Mouse (Mus musculus): ENCODE data around the gene Trappc1. TPM values are rescaled to one million over a fixed set of nuclear protein-coding genes. Genes with fewer than 3 reads are reported as not detected.

The Trappc1 gene
- total and polyA plus RNA-seq, 3 experiments = 85.4 to 124 (median 102) TPM

GRCm38 (mm10) chr11:69333922-69334321, 10.1 kb downstream of the Trappc1 start:
- H3K9ac ChIP-seq (ENCODE audit: insufficient read depth, low read depth) = no peak overlapping the region
- peaks cover 5% of the 10 kb centered on the region for H3K9me3 ChIP-seq (replicated peaks; ENCODE audit: low read length)
- no peaks in the 10 kb centered on the region for H3K36me3 ChIP-seq (replicated peaks in 1 of 2; ENCODE audit: control insufficient read depth in 1 of 2, insufficient read depth in 1 of 2, low read length in 1 of 2)
- H3K4me2 ChIP-seq (ENCODE audit: insufficient read depth, low read depth, poor library complexity, severe bottlenecking) = no peak overlapping the region
- peaks cover 5 to 14% of the 10 kb centered on the region in 2 experiments; a peak in 3 of 4 replicates for H3K4me1 ChIP-seq (ENCODE audit: control insufficient read depth in 1 of 2, insufficient read depth in 2 of 2)
- no peaks in the 10 kb centered on the region for H3K79me2 ChIP-seq (replicated peaks; ENCODE audit: control insufficient read depth, extremely low read depth, insufficient read depth, poor library complexity, severe bottlenecking)
- no peak overlapping the region for H3K4me3 ChIP-seq (replicated peaks in 1 of 3; ENCODE audit: low read depth in 2 of 3, low read length in 2 of 3, poor library complexity in 1 of 3)
- no peak overlapping the region for H3K27ac ChIP-seq (ENCODE audit: insufficient read depth, low read depth)
- no peak for DNase-seq (ENCODE audit: extremely low read depth)
- TF ChIP-seq GABPA (IDR thresholded peaks at IDR 0.05; ENCODE audit: insufficient replicate concordance, low read depth, low read length) (no peak), SMC3 (IDR thresholded peaks at IDR 0.05; ENCODE audit: low read depth, low read length) (peak; percentile 33; the same call in 1 of the 2 replicates), ZNF384 (IDR thresholded peaks at IDR 0.05; ENCODE audit: low read depth, low read length) (no peak), CTCF (conservative IDR thresholded peaks at IDR 0.05 in 1 of 2, IDR thresholded peaks at IDR 0.05 in 1 of 2; ENCODE audit: low read depth in 2 of 2, low read length in 2 of 2) (peak in 1 of 2 experiments; percentile 68; a peak in 2 of 4 replicates), BHLHE40 (IDR thresholded peaks at IDR 0.05; ENCODE audit: low read depth, low read length) (no peak), RAD21 (IDR thresholded peaks at IDR 0.05; ENCODE audit: low read depth, low read length) (peak; percentile 21), MYC (IDR thresholded peaks at IDR 0.05; ENCODE audit: low read depth, low read length) (peak; percentile 69; the same call in 1 of the 2 replicates)
- peaks cover 13% of the 10 kb centered on the region for H3K27me3 ChIP-seq (replicated peaks)
- in situ Hi-C loops (cut with MboI; ENCODE audit: low pct_ligation_motif_present, low pct_unique_long_range_greater_than_20kb, low sequenced_read_pairs) = loop anchor here (5.0 kb wide), 2 partner anchors 33 to 62 kb away; partner anchors contain the start of gene Chd3
- dilution Hi-C loops (cut with MboI; ENCODE audit: extremely low pct_ligation_motif_present, extremely low pct_unique_long_range_greater_than_20kb, low sequenced_read_pairs) = no loop called here

- no peak overlapping the region for H3K4me2 ChIP-seq (ENCODE audit: insufficient read depth, low read depth, poor library complexity, severe bottlenecking)
- TF ChIP-seq HCFC1 (IDR thresholded peaks at IDR 0.05; ENCODE audit: low read depth, low read length) = no peak
- TF ChIP-seq POLR2A (IDR thresholded peaks at IDR 0.05; ENCODE audit: low read depth, low read length) = no peak
- TF ChIP-seq E2F4 (IDR thresholded peaks at IDR 0.05; ENCODE audit: insufficient replicate concordance, low read depth, low read length) = no peak
- no peak for TF ChIP-seq BHLHE40 (IDR thresholded peaks at IDR 0.05; ENCODE audit: low read depth, low read length)
- no peak for TF ChIP-seq RAD21 (IDR thresholded peaks at IDR 0.05; ENCODE audit: low read depth, low read length)
- no peak for TF ChIP-seq UBTF (IDR thresholded peaks at IDR 0.05; ENCODE audit: low read depth, low read length)
- TF ChIP-seq MEF2A (IDR thresholded peaks at IDR 0.05; ENCODE audit: borderline replicate concordance, low read depth, low read length) = no peak
- TF ChIP-seq CTCF (conservative IDR thresholded peaks at IDR 0.05 in 1 of 2, IDR thresholded peaks at IDR 0.05 in 1 of 2; ENCODE audit: low read depth in 2 of 2, low read length in 2 of 2) = no peak
- TF ChIP-seq ZKSCAN1 (IDR thresholded peaks at IDR 0.05; ENCODE audit: borderline replicate concordance, low read depth, low read length) = no peak
- no peak for TF ChIP-seq PAX5 (IDR thresholded peaks at IDR 0.05; ENCODE audit: low read length)
- TF ChIP-seq MAX (IDR thresholded peaks at IDR 0.05; ENCODE audit: low read length) = no peak
- no peak for TF ChIP-seq EP300 (IDR thresholded peaks at IDR 0.05; ENCODE audit: low read length)
- no peak for TF ChIP-seq POLR2AphosphoS2 (IDR thresholded peaks at IDR 0.05; ENCODE audit: low read depth, low read length)
- TF ChIP-seq ETS1 (conservative IDR thresholded peaks at IDR 0.05; ENCODE audit: low read depth, low read length) = no peak
- TF ChIP-seq GABPA (IDR thresholded peaks at IDR 0.05; ENCODE audit: insufficient replicate concordance, low read depth, low read length) = no peak
- no peak for TF ChIP-seq SIN3A (IDR thresholded peaks at IDR 0.05; ENCODE audit: low read length)
- no peak for TF ChIP-seq CHD2 (IDR thresholded peaks at IDR 0.05; ENCODE audit: low read length)
- no peak for TF ChIP-seq ZNF384 (IDR thresholded peaks at IDR 0.05; ENCODE audit: low read depth, low read length)
- no peak for TF ChIP-seq NRF1 (IDR thresholded peaks at IDR 0.05; ENCODE audit: low read depth, low read length)
- no peak for TF ChIP-seq TCF12 (IDR thresholded peaks at IDR 0.05; ENCODE audit: low read depth, low read length)
- peaks cover 5% of the 10 kb centered on the region for H3K27me3 ChIP-seq (replicated peaks)
- peaks cover 5% of the 10 kb centered on the region for H3K9me3 ChIP-seq (replicated peaks; ENCODE audit: low read length)
- no peak overlapping the region for H3K9ac ChIP-seq (ENCODE audit: insufficient read depth, low read depth)
- H3K79me2 ChIP-seq (replicated peaks; ENCODE audit: control insufficient read depth, extremely low read depth, insufficient read depth, poor library complexity, severe bottlenecking) = no peaks in the 10 kb centered on the region
- H3K4me3 ChIP-seq (replicated peaks in 1 of 3; ENCODE audit: low read depth in 2 of 3, low read length in 2 of 3, poor library complexity in 1 of 3) = no peak overlapping the region
- in situ Hi-C loops (cut with MboI; ENCODE audit: low pct_ligation_motif_present, low pct_unique_long_range_greater_than_20kb, low sequenced_read_pairs) (loop anchor here (5.0 kb wide), 2 partner anchors 33 to 62 kb away; partner anchors contain the start of gene Chd3), dilution Hi-C loops (cut with MboI; ENCODE audit: extremely low pct_ligation_motif_present, extremely low pct_unique_long_range_greater_than_20kb, low sequenced_read_pairs) (no loop called here)
- DNase-seq (ENCODE audit: extremely low read depth) = no peak
- H3K4me1 ChIP-seq (ENCODE audit: control insufficient read depth in 1 of 2, insufficient read depth in 2 of 2) = peaks cover 5 to 14% of the 10 kb centered on the region in 2 experiments; a peak in 3 of 4 replicates
- no peak overlapping the region for H3K27ac ChIP-seq (ENCODE audit: insufficient read depth, low read depth)
- peaks cover 0 to 4% of the 10 kb centered on the region in 2 experiments for H3K36me3 ChIP-seq (replicated peaks in 1 of 2; ENCODE audit: control insufficient read depth in 1 of 2, insufficient read depth in 1 of 2, low read length in 1 of 2)
Observed at GRCm38 (mm10) chr11:69334796-69335195, 11.0 kb downstream of the Trappc1 start.

Measured in CH12.LX (cell line).